Mouse (Mus musculus) lung, embryonic 15.5 days (tissue): ENCODE results near the gene Hdac6. TPM values are rescaled to one million over a fixed set of nuclear protein-coding genes. Genes with fewer than 3 reads are reported as not detected.

ENCODE experiments used
- ATAC-seq: fragments of 200-750 bp; cut with Nextera tagmentation; 2 replicates; pipeline ENCODE4 v1.8.0; 2017; ENCODE audit warnings: moderate number of reproducible peaks, borderline replicate concordance; ENCODE audit not compliant: low FRiP score, low TSS enrichment; ENCODE audit errors: extremely low read depth
- H3K27ac ChIP-seq: fragments of 300-500 bp; sonication (generic); 2 replicates; pipeline ENCODE4 v1.5.1; 2015; ENCODE audit warnings: moderate library complexity, mild to moderate bottlenecking, inconsistent platforms
- H3K27me3 ChIP-seq: fragments of 300-500 bp; sonication (generic); 2 replicates; pipeline ENCODE4 v1.6.1; 2015; ENCODE audit warnings: inconsistent platforms
- H3K36me3 ChIP-seq: fragments of 300-500 bp; sonication (generic); 2 replicates; pipeline ENCODE4 v1.6.1; 2015; ENCODE audit warnings: inconsistent platforms
- H3K4me1 ChIP-seq: fragments of 300-500 bp; sonication (generic); 2 replicates; pipeline ENCODE4 v1.6.1; 2015; ENCODE audit warnings: inconsistent platforms
- H3K4me2 ChIP-seq: fragments of 300-500 bp; sonication (generic); 2 replicates; pipeline ENCODE4 v1.6.1; 2015; ENCODE audit warnings: inconsistent platforms, mild to moderate bottlenecking, moderate library complexity
- H3K4me3 ChIP-seq: fragments of 300-500 bp; sonication (generic); 2 replicates; pipeline ENCODE4 v1.5.1; 2015; ENCODE audit warnings: mild to moderate bottlenecking, inconsistent platforms
- H3K9ac ChIP-seq: fragments of 300-500 bp; sonication (generic); 2 replicates; pipeline ENCODE4 v1.6.1; 2015; ENCODE audit warnings: inconsistent platforms
- H3K9me3 ChIP-seq: fragments of 300-500 bp; sonication (generic); 2 replicates; pipeline ENCODE4 v1.6.1; 2016; ENCODE audit warnings: inconsistent platforms
- WGBS: fragments of 180-500 bp; shearing (Covaris S2); methylation state at CpG from one replicate; pipeline ENCODE4 v1.1.7; 2015; 5-methylcytosine and 5-hydroxymethylcytosine counted together
- polyA plus RNA-seq: library from polyadenylated mRNA; unstranded; fragments of >200 nt; fragmentation: Nextera tagmentation; extraction: Ambion mirVana; gene quantifications from 2 replicates; pipeline ENCODE4 v1.2.1, GENCODE M21; 2015

Hdac6 gene
- 24.1 and 26.8 TPM in 2 replicates for polyA plus RNA-seq

- Histone ChIP-seq H3K4me2 (peak within 1 kb of the TSS; percentile 57), H3K27ac (peak within 1 kb of the TSS; percentile 20; the same call in 1 of the 2 replicates), H3K9ac (peak within 1 kb of the TSS; percentile 47), H3K4me1 (no peaks in the 10 kb centered on the region), H3K27me3 (no peaks in the 10 kb centered on the region), H3K9me3 (no peaks in the 10 kb centered on the region), H3K36me3 (no peaks in the 10 kb centered on the region; the same call in 1 of the 2 replicates), H3K4me3 (peak within 1 kb of the TSS; percentile 53)
- WGBS, result 16% methylated on average over 32 of the region's 37 CpGs
- ATAC-seq, result peak; percentile 28; the same call in 1 of the 2 replicates
Observed at GRCm38 (mm10) chrX:7947108-7947899, at the start of gene Hdac6. Hdac6 (minus strand) TSS chrX:7947889.

GRCm38 (mm10) chrX:7993068-7993735, 45.5 kb upstream of the Hdac6 start:
- Histone ChIP-seq H3K4me3 (no peak overlapping the region), H3K4me1 (no peaks in the 10 kb centered on the region), H3K36me3 (no peaks in the 10 kb centered on the region), H3K9me3 (no peaks in the 10 kb centered on the region), H3K27ac (no peak overlapping the region), H3K4me2 (no peak overlapping the region), H3K9ac (no peak overlapping the region), H3K27me3 (no peaks in the 10 kb centered on the region)
- WGBS, result 55% methylated on average over 10 of the region's 10 CpGs
- ATAC-seq, result no peak; the same call in 1 of the 2 replicates

- H3K9ac ChIP-seq, result no peak overlapping the region
- H3K9me3 ChIP-seq, result no peaks in the 10 kb centered on the region
- H3K36me3 ChIP-seq, result no peaks in the 10 kb centered on the region
- H3K4me2 ChIP-seq, result no peak overlapping the region
- no peaks in the 10 kb centered on the region for H3K27me3 ChIP-seq
- no peak for ATAC-seq
- no peaks in the 10 kb centered on the region for H3K4me1 ChIP-seq
- H3K4me3 ChIP-seq, result no peak overlapping the region
- H3K27ac ChIP-seq, result no peak overlapping the region
- WGBS, result 54% methylated on average over 8 of the region's 8 CpGs
Observed at GRCm38 (mm10) chrX:7992379-7993067, 44.8 kb upstream of the Hdac6 start.

- no peaks in the 10 kb centered on the region for H3K27me3 ChIP-seq
- H3K9ac ChIP-seq, result no peak overlapping the region
- no peak overlapping the region for H3K4me2 ChIP-seq
- no peak for ATAC-seq
- H3K36me3 ChIP-seq, result no peaks in the 10 kb centered on the region
- H3K4me3 ChIP-seq, result no peak overlapping the region
- no peak overlapping the region for H3K27ac ChIP-seq
- WGBS, result 87% methylated on average over 7 of the region's 7 CpGs
- H3K9me3 ChIP-seq, result no peaks in the 10 kb centered on the region
- H3K4me1 ChIP-seq, result no peaks in the 10 kb centered on the region
Observed at GRCm38 (mm10) chrX:7981368-7981767, 33.7 kb upstream of the Hdac6 start.

- Histone ChIP-seq H3K9ac (no peak within 1 kb of the TSS), H3K9me3 (no peaks in the 10 kb centered on the region), H3K4me2 (no peak within 1 kb of the TSS), H3K27ac (no peak within 1 kb of the TSS), H3K27me3 (no peaks in the 10 kb centered on the region), H3K36me3 (no peaks in the 10 kb centered on the region), H3K4me3 (no peak within 1 kb of the TSS), H3K4me1 (no peaks in the 10 kb centered on the region)
- no peak for ATAC-seq
- WGBS, result 86% methylated on average over 11 of the region's 11 CpGs
Observed at GRCm38 (mm10) chrX:7977892-7978291, 30.2 kb upstream of the Hdac6 start, which contains the start of gene Gata1. Gata1 (minus strand) TSS chrX:7978071.

- Histone ChIP-seq H3K4me3 (no peak overlapping the region), H3K27me3 (no peaks in the 10 kb centered on the region), H3K9me3 (no peaks in the 10 kb centered on the region), H3K4me1 (no peaks in the 10 kb centered on the region), H3K4me2 (no peak overlapping the region), H3K9ac (no peak overlapping the region), H3K36me3 (no peaks in the 10 kb centered on the region), H3K27ac (no peak overlapping the region)
- ATAC-seq, result peak; percentile 65; the same call in 1 of the 2 replicates
- 36% methylated on average over 4 of the region's 4 CpGs for WGBS
Observed at GRCm38 (mm10) chrX:7971292-7971691, 23.6 kb upstream of the Hdac6 start.

- no peak overlapping the region for H3K4me2 ChIP-seq
- H3K27ac ChIP-seq, result no peak overlapping the region
- H3K9ac ChIP-seq, result no peak overlapping the region
- H3K9me3 ChIP-seq, result no peaks in the 10 kb centered on the region
- 68% methylated on average over 3 of the region's 3 CpGs for WGBS
- no peaks in the 10 kb centered on the region for H3K36me3 ChIP-seq
- no peaks in the 10 kb centered on the region for H3K27me3 ChIP-seq
- no peaks in the 10 kb centered on the region for H3K4me1 ChIP-seq
- H3K4me3 ChIP-seq, result no peak overlapping the region
- no peak for ATAC-seq
Observed at GRCm38 (mm10) chrX:7968899-7969298, 21.2 kb upstream of the Hdac6 start.

GRCm38 (mm10) chrX:7968226-7968625, 20.5 kb upstream of the Hdac6 start:
- 72% methylated on average over 8 of the region's 8 CpGs for WGBS
- no peaks in the 10 kb centered on the region for H3K9me3 ChIP-seq
- H3K4me2 ChIP-seq, result no peak overlapping the region

GRCm38 (mm10) chrX:7967596-7968201, 20.0 kb upstream of the Hdac6 start:
- Histone ChIP-seq H3K9me3 (no peaks in the 10 kb centered on the region), H3K4me1 (no peaks in the 10 kb centered on the region), H3K36me3 (no peaks in the 10 kb centered on the region), H3K27ac (no peak overlapping the region), H3K27me3 (no peaks in the 10 kb centered on the region), H3K9ac (no peak overlapping the region), H3K4me3 (no peak overlapping the region), H3K4me2 (no peak overlapping the region)
- WGBS, result 61% methylated on average over 9 of the region's 9 CpGs
- no peak for ATAC-seq

More at GRCm38 (mm10) chrX:7968226-7968625, 20.5 kb upstream of the Hdac6 start:
- no peak overlapping the region for H3K27ac ChIP-seq
- no peak overlapping the region for H3K9ac ChIP-seq
- ATAC-seq, result no peak
- H3K27me3 ChIP-seq, result no peaks in the 10 kb centered on the region
- H3K36me3 ChIP-seq, result no peaks in the 10 kb centered on the region
- H3K4me3 ChIP-seq, result no peak overlapping the region
- no peaks in the 10 kb centered on the region for H3K4me1 ChIP-seq

GRCm38 (mm10) chrX:7966161-7966560, 18.5 kb upstream of the Hdac6 start:
- Histone ChIP-seq H3K4me1 (no peaks in the 10 kb centered on the region), H3K36me3 (no peaks in the 10 kb centered on the region), H3K9me3 (no peaks in the 10 kb centered on the region), H3K4me2 (no peak overlapping the region), H3K4me3 (no peak overlapping the region), H3K27ac (no peak overlapping the region), H3K9ac (no peak overlapping the region), H3K27me3 (no peaks in the 10 kb centered on the region)
- ATAC-seq, result no peak
- WGBS, result 49% methylated on average over 4 of the region's 4 CpGs

- H3K4me2 ChIP-seq, result no peak overlapping the region
- no peaks in the 10 kb centered on the region for H3K4me1 ChIP-seq
- no peak overlapping the region for H3K27ac ChIP-seq
- ATAC-seq, result no peak
- no peaks in the 10 kb centered on the region for H3K27me3 ChIP-seq
- no peak overlapping the region for H3K4me3 ChIP-seq
- no peak overlapping the region for H3K9ac ChIP-seq
- no peaks in the 10 kb centered on the region for H3K9me3 ChIP-seq
- WGBS, result 60% methylated on average over 7 of the region's 7 CpGs
- H3K36me3 ChIP-seq, result no peaks in the 10 kb centered on the region
Observed at GRCm38 (mm10) chrX:7963829-7964626, 16.3 kb upstream of the Hdac6 start.
